Mouse (Mus musculus) CH12.LX (cell line): ENCODE measurements at regions not wholly inside any gene's neighbourhood (a gene's known extent, or its start where the extent isn't known, plus 50 kb on each side); places are given as distances from the start of the nearest gene placed in this dataset.

ENCODE experiments used
- DNase-seq: peaks from one replicate; pipeline ENCODE4 v3.0.0-alpha.2; 2013; ENCODE audit errors: extremely low read depth
- H3K27ac ChIP-seq: 2 replicates; pipeline ENCODE4 v1.5.1; 2012; ENCODE audit warnings: low read depth, mild to moderate bottlenecking, control low read depth, moderate library complexity; ENCODE audit not compliant: insufficient read depth
- H3K27me3 ChIP-seq: replicated peaks from 2 replicates; pipeline ENCODE3; 2012; ENCODE audit warnings: inconsistent platforms
- H3K36me3 ChIP-seq, 2 experiments: replicated peaks in 1 of 2; 2 replicates each; pipeline versions ENCODE3 to v1.6.1; 2012; ENCODE audit warnings: inconsistent platforms in 1 of 2, low read length in 1 of 2, mild to moderate bottlenecking in 1 of 2, mixed read lengths in 1 of 2, moderate library complexity in 1 of 2; ENCODE audit not compliant: control insufficient read depth in 1 of 2, insufficient read depth in 1 of 2
- H3K4me1 ChIP-seq, 2 experiments: 2 replicates each; pipeline ENCODE4 v1.6.1; 2012; ENCODE audit warnings: inconsistent platforms in 1 of 2, moderate library complexity in 1 of 2; ENCODE audit not compliant: insufficient read depth in 2 of 2, control insufficient read depth in 1 of 2
- H3K4me2 ChIP-seq: 2 replicates; pipeline ENCODE4 v1.6.1; 2012; ENCODE audit warnings: low read depth, mild to moderate bottlenecking, control low read depth; ENCODE audit not compliant: poor library complexity, insufficient read depth, severe bottlenecking
- H3K4me3 ChIP-seq, 3 experiments: fragments of 150-350 bp in 1 of 3; sonication (generic) in 1 of 3; replicated peaks in 1 of 3; 2 replicates each; pipeline versions ENCODE3 to v1.5.1; 2011 to 2012; ENCODE audit warnings: low read depth in 2 of 3, low read length in 2 of 3, mild to moderate bottlenecking in 2 of 3, moderate library complexity in 2 of 3, control low read depth in 1 of 3, improper control_type of control experiment in 1 of 3, inconsistent platforms in 1 of 3, mixed read lengths in 1 of 3; ENCODE audit not compliant: poor library complexity in 1 of 3
- H3K79me2 ChIP-seq: replicated peaks from 2 replicates; pipeline ENCODE4 v1.6.1; 2012; ENCODE audit warnings: mild to moderate bottlenecking, moderate library complexity; ENCODE audit not compliant: control insufficient read depth, poor library complexity, insufficient read depth, severe bottlenecking; ENCODE audit errors: extremely low read depth
- H3K9ac ChIP-seq: 2 replicates; pipeline ENCODE4 v1.6.1; 2012; ENCODE audit warnings: low read depth, mild to moderate bottlenecking, control low read depth, moderate library complexity; ENCODE audit not compliant: insufficient read depth
- H3K9me3 ChIP-seq: replicated peaks from 2 replicates; pipeline ENCODE3; 2012; ENCODE audit warnings: low read length, inconsistent platforms, mixed read lengths
- CHD1 ChIP-seq: IDR thresholded peaks from 2 replicates; pipeline ENCODE4 v1.6.1; 2012; ENCODE audit warnings: low read depth, low read length, improper control_type of control experiment, inconsistent platforms
- CHD2 ChIP-seq: IDR thresholded peaks from 2 replicates; pipeline ENCODE4 v1.6.1; 2011; ENCODE audit warnings: low read length, improper control_type of control experiment
- CTCF ChIP-seq, 2 experiments: IDR thresholded peaks in 1 of 2; conservative IDR thresholded peaks in 1 of 2; 2 replicates each; pipeline ENCODE4 v1.5.1; 2011 to 2012; ENCODE audit warnings: low read depth in 2 of 2, low read length in 2 of 2, improper control_type of control experiment in 1 of 2, inconsistent platforms in 1 of 2, mild to moderate bottlenecking in 1 of 2, moderate library complexity in 1 of 2
- EP300 ChIP-seq: IDR thresholded peaks from 2 replicates; pipeline ENCODE4 v1.6.1; 2011; ENCODE audit warnings: low read length, improper control_type of control experiment
- GABPA ChIP-seq: IDR thresholded peaks from 2 replicates; pipeline ENCODE4 v1.6.1; 2012; ENCODE audit warnings: low read depth, low read length, improper control_type of control experiment, inconsistent platforms; ENCODE audit not compliant: insufficient replicate concordance
- HCFC1 ChIP-seq: IDR thresholded peaks from 2 replicates; pipeline ENCODE4 v1.6.1; 2012; ENCODE audit warnings: low read depth, mild to moderate bottlenecking, inconsistent platforms, low read length, improper control_type of control experiment
- JUN ChIP-seq: IDR thresholded peaks from 2 replicates; pipeline ENCODE4 v1.6.1; 2011; ENCODE audit warnings: low read depth, mild to moderate bottlenecking, low read length, improper control_type of control experiment, moderate library complexity; ENCODE audit not compliant: insufficient read depth
- MAFK ChIP-seq: IDR thresholded peaks from 2 replicates; pipeline ENCODE4 v1.6.1; 2011; ENCODE audit warnings: low read length, improper control_type of control experiment; ENCODE audit not compliant: insufficient replicate concordance
- MAZ ChIP-seq: IDR thresholded peaks from 2 replicates; pipeline ENCODE4 v1.6.1; 2012; ENCODE audit warnings: low read depth, mild to moderate bottlenecking, inconsistent platforms, low read length, improper control_type of control experiment, moderate library complexity
- MEF2A ChIP-seq: IDR thresholded peaks from 2 replicates; pipeline ENCODE4 v1.6.1; 2014; ENCODE audit warnings: low read depth, mild to moderate bottlenecking, inconsistent platforms, low read length, improper control_type of control experiment, borderline replicate concordance
- MXI1 ChIP-seq: IDR thresholded peaks from 2 replicates; pipeline ENCODE4 v1.6.1; 2011; ENCODE audit warnings: mild to moderate bottlenecking, low read depth, low read length, improper control_type of control experiment
- NELFE ChIP-seq: IDR thresholded peaks from 2 replicates; pipeline ENCODE4 v1.6.1; 2011; ENCODE audit warnings: low read depth, low read length, improper control_type of control experiment
- POLR2A ChIP-seq: IDR thresholded peaks from 2 replicates; pipeline ENCODE4 v1.6.1; 2011; ENCODE audit warnings: low read depth, mild to moderate bottlenecking, improper control_type of control experiment, low read length
- RAD21 ChIP-seq: IDR thresholded peaks from 2 replicates; pipeline ENCODE4 v1.6.1; 2011; ENCODE audit warnings: low read depth, mild to moderate bottlenecking, low read length, improper control_type of control experiment, moderate library complexity
- SMC3 ChIP-seq: IDR thresholded peaks from 2 replicates; pipeline ENCODE4 v1.6.1; 2011; ENCODE audit warnings: low read depth, low read length, improper control_type of control experiment
- TBP ChIP-seq: conservative IDR thresholded peaks from 2 replicates; pipeline ENCODE4 v1.6.1; 2011; ENCODE audit warnings: low read depth, low read length, improper control_type of control experiment
- USF1 ChIP-seq: IDR thresholded peaks from 2 replicates; pipeline ENCODE4 v1.6.1; 2014; ENCODE audit warnings: low read depth, mild to moderate bottlenecking, inconsistent platforms, low read length, improper control_type of control experiment
- USF2 ChIP-seq: conservative IDR thresholded peaks from 2 replicates; pipeline ENCODE4 v1.6.1; 2011; ENCODE audit warnings: low read depth, low read length, improper control_type of control experiment
- ZC3H11A ChIP-seq: IDR thresholded peaks from 2 replicates; pipeline ENCODE4 v1.6.1; 2012; ENCODE audit warnings: low read depth, mild to moderate bottlenecking, inconsistent platforms, low read length, improper control_type of control experiment
- ZNF384 ChIP-seq: IDR thresholded peaks from 2 replicates; pipeline ENCODE4 v1.6.1; 2012; ENCODE audit warnings: low read depth, low read length, improper control_type of control experiment, inconsistent platforms
- dilution Hi-C: fragments of 300-500 bp; cut with MboI; formaldehyde crosslinking; loops from 2 replicates; pipeline ENCODE4 v1.14.3; 2020; ENCODE audit warnings: low sequenced_read_pairs; ENCODE audit not compliant: extremely low pct_unique_long_range_greater_than_20kb, extremely low pct_ligation_motif_present
- in situ Hi-C: fragments of 300-500 bp; cut with MboI; formaldehyde crosslinking; loops from 3 replicates; pipeline ENCODE4 v1.14.3; 2019; ENCODE audit warnings: low sequenced_read_pairs, low pct_ligation_motif_present, low pct_unique_long_range_greater_than_20kb, mixed read lengths

- no peak overlapping the region for H3K4me3 ChIP-seq
- dilution Hi-C loops, result no loop called here
Observed at GRCm38 (mm10) chr13:112027736-112028135, 218.9 kb upstream of the Map3k1 start.

GRCm38 (mm10) chr13:112031061-112031460 lies 222.3 kb upstream of the Map3k1 start:
- H3K4me3 ChIP-seq, result no peak overlapping the region
- TF ChIP-seq NELFE, result no peak
- no peak for TF ChIP-seq CHD1
- no peak for TF ChIP-seq ZC3H11A
- no peak for TF ChIP-seq JUN
- TF ChIP-seq MEF2A, result no peak
- TF ChIP-seq CTCF (conservative IDR thresholded peaks at IDR 0.05 in 1 of 2, IDR thresholded peaks at IDR 0.05 in 1 of 2; ENCODE audit: low read depth in 2 of 2, low read length in 2 of 2), result no peak
- TF ChIP-seq SMC3, result no peak
- TF ChIP-seq USF1, result no peak
- TF ChIP-seq RAD21, result no peak
- no peak for TF ChIP-seq TBP
- no peak for TF ChIP-seq CHD2
- TF ChIP-seq EP300, result no peak
- no peak for TF ChIP-seq HCFC1
- no peak for TF ChIP-seq ZNF384
- no peak for TF ChIP-seq USF2
- no peak for TF ChIP-seq GABPA
- no peak for TF ChIP-seq MAZ
- TF ChIP-seq MXI1, result no peak
- TF ChIP-seq POLR2A, result no peak
- no peak for TF ChIP-seq MAFK
- H3K9ac ChIP-seq, result no peak overlapping the region
- H3K27ac ChIP-seq, result no peak overlapping the region
- H3K4me1 ChIP-seq, result no peaks in the 10 kb centered on the region
- no peaks in the 10 kb centered on the region for H3K36me3 ChIP-seq
- no peak overlapping the region for H3K4me2 ChIP-seq
- DNase-seq, result no peak
- no peaks in the 10 kb centered on the region for H3K27me3 ChIP-seq
- in situ Hi-C loops (no loop called here), dilution Hi-C loops (no loop called here)
- H3K9me3 ChIP-seq, result no peaks in the 10 kb centered on the region
- H3K79me2 ChIP-seq, result no peaks in the 10 kb centered on the region

More at GRCm38 (mm10) chr13:112027736-112028135, 218.9 kb upstream of the Map3k1 start:
- in situ Hi-C loops, result no loop called here
- Histone ChIP-seq H3K9ac (no peak overlapping the region), H3K27me3 (no peaks in the 10 kb centered on the region), H3K4me1 (peaks cover 0 to 13% of the 10 kb centered on the region in 2 experiments; a peak in 2 of 4 replicates), H3K36me3 (no peaks in the 10 kb centered on the region), H3K27ac (no peak overlapping the region), H3K4me2 (no peak overlapping the region), H3K79me2 (no peaks in the 10 kb centered on the region), H3K9me3 (no peaks in the 10 kb centered on the region)
- no peak for TF ChIP-seq EP300
- DNase-seq, result no peak
